Comparison of ENCODE assay signal across 17 mouse cellular contexts in genomic region chr16:28859009-28859288, GRCm38 (mm10).
DNase-seq lines count a peak whose midpoint lies in the region; ATAC-seq and TF ChIP-seq lines count a peak whose summit lies in the region.
"Had no signal": no experiment of that assay in that cellular context is flagged by ENCODE, and none has a peak within 500 bp of the region (broad histone marks: within the 10 kb centered on the region; RNA-seq: fewer than 3 reads in every experiment).

No protein-coding gene starts in this region.

- TF ChIP-seq CTCF in gastrocnemius, adult 2 months (IDR thresholded peaks at IDR 0.05): no peak
- no peak for TF ChIP-seq CTCF in stomach, postnatal 0 days (IDR thresholded peaks at IDR 0.05; ENCODE audit: low read depth)

- no peaks in the 10 kb centered on the region for H3K36me3 ChIP-seq in kidney, embryonic 15.5 days
- no peaks in the 10 kb centered on the region for H3K36me3 ChIP-seq in midbrain, embryonic 15.5 days (replicated peaks)
- H3K36me3 ChIP-seq in midbrain, embryonic 10.5 days: no peaks in the 10 kb centered on the region
- H3K36me3 ChIP-seq in stomach, postnatal 0 days (ENCODE audit: control insufficient read depth, insufficient read depth, low read length): no peaks in the 10 kb centered on the region
- H3K36me3 ChIP-seq: hindbrain, embryonic 10.5 days; limb, embryonic 12.5 days; liver, embryonic 12.5 days; neural tube, embryonic 13.5 days had no signal

- WGBS in kidney, embryonic 15.5 days: 67% methylated on average over 7 of the region's 7 CpGs
- WGBS in midbrain, embryonic 15.5 days: 68% methylated on average over 7 of the region's 7 CpGs
- WGBS in midbrain, embryonic 10.5 days: 92% methylated on average over 7 of the region's 7 CpGs
- WGBS in stomach, postnatal 0 days: 63% methylated on average over 7 of the region's 7 CpGs

- ATAC-seq in kidney, embryonic 15.5 days (replicated peaks; ENCODE audit: low FRiP score): no peak
- ATAC-seq in midbrain, embryonic 15.5 days (replicated peaks): peak; percentile 41; the same call in 1 of the 2 replicates
- ATAC-seq in stomach, postnatal 0 days (ENCODE audit: low FRiP score, low TSS enrichment): no peak
- ATAC-seq: liver, embryonic 12.5 days had no signal

- no peaks in the 10 kb centered on the region for H3K9me3 ChIP-seq in kidney, embryonic 15.5 days (replicated peaks)
- H3K9me3 ChIP-seq in midbrain, embryonic 15.5 days: no peaks in the 10 kb centered on the region
- no peaks in the 10 kb centered on the region for H3K9me3 ChIP-seq in midbrain, embryonic 10.5 days (replicated peaks)
- no peaks in the 10 kb centered on the region for H3K9me3 ChIP-seq in stomach, postnatal 0 days (ENCODE audit: control insufficient read depth, low read length)
- H3K9me3 ChIP-seq: embryonic facial prominence, embryonic 10.5 days; hindbrain, embryonic 10.5 days; limb, embryonic 12.5 days; liver, embryonic 12.5 days; neural tube, embryonic 13.5 days had no signal

- H3K4me2 ChIP-seq in kidney, embryonic 15.5 days: peak overlapping the region; percentile 25; the same call in 1 of the 2 replicates
- H3K4me2 ChIP-seq in midbrain, embryonic 15.5 days: no peak overlapping the region
- peak overlapping the region; percentile 20 for H3K4me2 ChIP-seq in stomach, postnatal 0 days (replicated peaks; ENCODE audit: low read depth)
- H3K4me2 ChIP-seq: limb, embryonic 12.5 days; liver, embryonic 12.5 days; neural tube, embryonic 13.5 days had no signal

- no peaks in the 10 kb centered on the region for H3K27me3 ChIP-seq in kidney, embryonic 15.5 days
- no peaks in the 10 kb centered on the region for H3K27me3 ChIP-seq in midbrain, embryonic 15.5 days (replicated peaks)
- H3K27me3 ChIP-seq in midbrain, embryonic 10.5 days (ENCODE audit: low read depth, poor library complexity, severe bottlenecking): no peaks in the 10 kb centered on the region
- no peaks in the 10 kb centered on the region for H3K27me3 ChIP-seq in stomach, postnatal 0 days (ENCODE audit: control insufficient read depth, insufficient read depth, low read length)
- H3K27me3 ChIP-seq: limb, embryonic 12.5 days; liver, embryonic 12.5 days had no signal

- peak overlapping the region; percentile 54 for H3K4me3 ChIP-seq in gastrocnemius, adult 2 months
- no peak overlapping the region for H3K4me3 ChIP-seq in kidney, embryonic 15.5 days (replicated peaks)
- H3K4me3 ChIP-seq in midbrain, embryonic 15.5 days: no peak overlapping the region
- H3K4me3 ChIP-seq in midbrain, embryonic 10.5 days: no peak overlapping the region
- H3K4me3 ChIP-seq in stomach, postnatal 0 days (ENCODE audit: low read depth, low read length): no peak overlapping the region
- H3K4me3 ChIP-seq: embryonic facial prominence, embryonic 10.5 days; hindbrain, embryonic 10.5 days; limb, embryonic 12.5 days; liver, embryonic 12.5 days; neural tube, embryonic 13.5 days had no signal

- H3K9ac ChIP-seq in kidney, embryonic 15.5 days: no peak overlapping the region
- H3K9ac ChIP-seq in midbrain, embryonic 15.5 days: no peak overlapping the region
- no peak overlapping the region for H3K9ac ChIP-seq in stomach, postnatal 0 days (ENCODE audit: low read length)
- H3K9ac ChIP-seq: limb, embryonic 12.5 days; liver, embryonic 12.5 days; neural tube, embryonic 13.5 days had no signal

- no peak for TF ChIP-seq EP300 in stomach, postnatal 0 days (optimal IDR thresholded peaks at IDR 0.05)

- peak overlapping the region; percentile 12; the same call in 1 of the 2 replicates for H3K27ac ChIP-seq in gastrocnemius, adult 2 months
- H3K27ac ChIP-seq in kidney, embryonic 15.5 days: peak overlapping the region; percentile 32; the same call in 1 of the 2 replicates
- H3K27ac ChIP-seq in midbrain, embryonic 15.5 days: no peak overlapping the region
- no peak overlapping the region for H3K27ac ChIP-seq in midbrain, embryonic 10.5 days (replicated peaks)
- H3K27ac ChIP-seq in stomach, postnatal 0 days (replicated peaks): no peak overlapping the region
- H3K27ac ChIP-seq: embryonic facial prominence, embryonic 10.5 days; hindbrain, embryonic 10.5 days; limb, embryonic 12.5 days; liver, embryonic 12.5 days; neural tube, embryonic 13.5 days had no signal

- DNase-seq in gastrocnemius, adult 2 months: no peak
- DNase-seq in gastrocnemius, postnatal 25 days: no peak
- no peak for DNase-seq in kidney, adult 8-10 months
- no peak for DNase-seq in midbrain, embryonic 10.5 days (ENCODE audit: low spot score)
- DNase-seq in stomach, postnatal 0 days (ENCODE audit: low spot score): no peak
- DNase-seq: adrenal gland, adult 2 months; cerebellum, adult 9-10 months; gastrocnemius, postnatal 36 days; lung, adult 2 months; thymus, postnatal 14 days had no signal

- intact Hi-C loops in gastrocnemius, adult 2 months (cut with DNase I): no loop called here

- H3K4me1 ChIP-seq in kidney, embryonic 15.5 days: peaks cover 41% of the 10 kb centered on the region
- peaks cover 23% of the 10 kb centered on the region for H3K4me1 ChIP-seq in midbrain, embryonic 15.5 days
- peaks cover 27% of the 10 kb centered on the region for H3K4me1 ChIP-seq in midbrain, embryonic 10.5 days
- no peaks in the 10 kb centered on the region for H3K4me1 ChIP-seq in stomach, postnatal 0 days (replicated peaks; ENCODE audit: control insufficient read depth, insufficient read depth)
- H3K4me1 ChIP-seq: liver, embryonic 12.5 days had no signal

Comparison
In these comparisons a context has a peak if more than half of its experiments do, and no peak if none do; other contexts are left out.
1. H3K27ac ChIP-seq: peak in gastrocnemius, adult 2 months (single experiment) and kidney, embryonic 15.5 days (single experiment); none in midbrain, embryonic 15.5 days (single experiment), midbrain, embryonic 10.5 days (single experiment) and stomach, postnatal 0 days (single experiment).